Mouse (Mus musculus) cerebellum, postnatal 10 days (tissue): ENCODE measurements around the gene Hhatl.
A peak's percentile ranks its signal among the peaks of the same experiment; 100 is the strongest.

Experiments
- DNase-seq, 2 experiments: peaks; one replicate each; pipeline ENCODE4 v3.0.0; 2021; ENCODE audit warnings: mixed read lengths in 2 of 2

Hhatl gene

GRCm38 (mm10) chr9:121791757-121792521, at the start of gene Hhatl:
Gene Hhatl (minus strand): TSS chr9:121792507.
- DNase-seq: peak; percentile 42 to 45

GRCm38 (mm10) chr9:121839622-121839965, 47.3 kb upstream of the Hhatl start:
- DNase-seq: no peak

- DNase-seq: peak; percentile 92 to 94
These were observed 46.7 kb upstream of the Hhatl start, which contains the start of gene Ccdc13 for GRCm38 (mm10) chr9:121838829-121839621. Gene Ccdc13 (minus strand): TSS chr9:121839461.

- no peak for DNase-seq
These were observed 45.7 kb upstream of the Hhatl start for GRCm38 (mm10) chr9:121838008-121838407.

- DNase-seq: no peak
These were observed 41.5 kb upstream of the Hhatl start for GRCm38 (mm10) chr9:121833825-121834224.

GRCm38 (mm10) chr9:121830956-121831293, 38.6 kb upstream of the Hhatl start:
- DNase-seq: peak; percentile 91 to 95

- peak; percentile 79 to 82 for DNase-seq
These were observed 38.1 kb upstream of the Hhatl start for GRCm38 (mm10) chr9:121830243-121830955.

- DNase-seq: no peak
These were observed 37.1 kb upstream of the Hhatl start for GRCm38 (mm10) chr9:121829270-121829992.

GRCm38 (mm10) chr9:121828314-121828713, 36.0 kb upstream of the Hhatl start:
- DNase-seq: no peak

- DNase-seq: no peak
These were observed 34.0 kb upstream of the Hhatl start for GRCm38 (mm10) chr9:121826356-121826755.

- DNase-seq: peak; percentile 75 to 78
These were observed 31.7 kb upstream of the Hhatl start for GRCm38 (mm10) chr9:121823991-121824390.

- peak; percentile 51 to 61 for DNase-seq
These were observed 30.7 kb upstream of the Hhatl start for GRCm38 (mm10) chr9:121823051-121823450.

- DNase-seq: peak; percentile 79 to 88
These were observed 30.3 kb upstream of the Hhatl start for GRCm38 (mm10) chr9:121822585-121822991.

GRCm38 (mm10) chr9:121820765-121821164, 28.5 kb upstream of the Hhatl start:
- no peak for DNase-seq

- DNase-seq: peak; percentile 81 to 84
These were observed 27.6 kb upstream of the Hhatl start for GRCm38 (mm10) chr9:121819771-121820471.

- DNase-seq: peak; percentile 36 to 44
These were observed 26.9 kb upstream of the Hhatl start for GRCm38 (mm10) chr9:121819073-121819770.

- DNase-seq: no peak
These were observed 22.9 kb upstream of the Hhatl start for GRCm38 (mm10) chr9:121815183-121815582.

GRCm38 (mm10) chr9:121810081-121810821, 17.9 kb upstream of the Hhatl start:
- peak; percentile 72 to 80 for DNase-seq

- DNase-seq: no peak
These were observed 16.2 kb upstream of the Hhatl start for GRCm38 (mm10) chr9:121808511-121808910.

GRCm38 (mm10) chr9:121807947-121808346, 15.6 kb upstream of the Hhatl start:
- DNase-seq: peak; percentile 63 to 72

GRCm38 (mm10) chr9:121807546-121807945, 15.2 kb upstream of the Hhatl start:
- DNase-seq: no peak
